In the genomic region with DNA sequence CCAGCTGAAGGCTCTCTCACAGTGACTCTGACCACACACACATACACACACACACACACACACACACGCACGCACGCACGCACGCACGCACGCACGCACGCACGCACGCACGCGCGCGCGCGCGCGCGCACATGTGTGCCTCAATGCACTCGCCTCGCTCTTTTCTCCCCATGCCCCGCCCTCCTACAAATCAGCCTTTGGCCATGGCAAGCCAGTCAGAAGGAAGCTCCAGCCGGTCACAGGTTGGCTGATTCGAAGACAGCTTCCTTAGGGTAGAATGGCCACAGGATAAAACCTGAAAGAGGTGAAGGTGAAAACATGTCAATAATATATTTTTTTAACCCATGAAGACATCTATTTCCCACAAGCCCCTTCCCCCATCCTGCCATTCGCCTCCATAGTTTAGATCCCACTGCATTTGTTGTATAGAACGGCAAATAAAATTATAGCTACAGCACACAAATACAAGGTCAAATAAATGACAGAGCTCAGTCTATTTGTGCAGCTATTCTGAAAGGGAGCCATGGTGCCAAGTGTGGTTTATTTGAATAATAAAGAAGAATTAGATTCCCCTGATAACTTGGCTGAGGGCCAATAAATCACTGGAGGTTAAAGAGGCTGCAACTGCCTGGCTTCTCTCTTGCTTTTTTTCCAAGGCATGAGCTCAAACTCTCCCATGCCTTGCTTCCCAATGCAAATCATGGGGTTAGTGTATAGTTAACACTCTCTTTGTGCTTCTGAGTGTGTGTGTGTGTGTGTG, we compare ENCODE assay signal across 11 mouse cellular contexts.
DNase-seq lines count a peak whose midpoint lies in the region; ATAC-seq lines count a peak whose summit lies in the region.
"Had no signal": no experiment of that assay in that cellular context is flagged by ENCODE, and none has a peak within 500 bp of the region (broad histone marks: within the 10 kb centered on the region; RNA-seq: fewer than 3 reads in every experiment).

No protein-coding gene starts in this region.

- H3K9ac ChIP-seq in kidney, embryonic 14.5 days (ENCODE audit: low read depth, low read length) = no peak overlapping the region
- H3K9ac ChIP-seq in liver, embryonic 12.5 days = no peak overlapping the region; the same call in 1 of the 2 replicates

- no peak for ATAC-seq in kidney, embryonic 14.5 days (ENCODE audit: low FRiP score, low TSS enrichment)
- ATAC-seq in liver, embryonic 12.5 days = no peak

- H3K4me2 ChIP-seq in kidney, embryonic 14.5 days (replicated peaks; ENCODE audit: low read depth, low read length) = no peak overlapping the region
- H3K4me2 ChIP-seq in liver, embryonic 12.5 days = no peak overlapping the region

- no peak overlapping the region for H3K27ac ChIP-seq in kidney, embryonic 14.5 days (ENCODE audit: low read depth, low read length)
- H3K27ac ChIP-seq in liver, embryonic 12.5 days = peak overlapping the region; percentile 93

- 69% methylated on average over 27 of the region's 27 CpGs for whole genome bisulfite sequencing in kidney, embryonic 14.5 days
- 73% methylated on average over 27 of the region's 27 CpGs for WGBS in liver, embryonic 12.5 days (ENCODE audit: insufficient replicate concordance)

- H3K36me3 ChIP-seq in kidney, embryonic 14.5 days (ENCODE audit: control insufficient read depth, insufficient read depth, low read length) = no peaks in the 10 kb centered on the region
- no peaks in the 10 kb centered on the region for H3K36me3 ChIP-seq in liver, embryonic 12.5 days

- DNase-seq in adrenal gland, postnatal 10 days = peak; percentile 5
- DNase-seq in adrenal gland, postnatal 4 days (ENCODE audit: low spot score in 2 of 2) = no peak
- peak; percentile 7 for DNase-seq in kidney, adult 9 months
- DNase-seq in NIH3T3 (ENCODE audit: low read depth) = peak; percentile 5
- DNase-seq in thymus, postnatal 14 days = no peak
- DNase-seq in urinary bladder, adult 2 months (ENCODE audit: low spot score) = no peak
- DNase-seq: cerebellum, adult 9-11 months; kidney, postnatal 4 days; lung, adult 2 months had no signal

- H3K4me1 ChIP-seq in kidney, embryonic 14.5 days (ENCODE audit: control insufficient read depth, insufficient read depth, low read length) = no peaks in the 10 kb centered on the region
- peaks cover 80% of the 10 kb centered on the region for H3K4me1 ChIP-seq in liver, embryonic 12.5 days

- no peaks in the 10 kb centered on the region for H3K27me3 ChIP-seq in kidney, embryonic 14.5 days (ENCODE audit: control insufficient read depth, insufficient read depth, low read length)
- no peaks in the 10 kb centered on the region for H3K27me3 ChIP-seq in liver, embryonic 12.5 days (replicated peaks)

- no peaks in the 10 kb centered on the region for H3K9me3 ChIP-seq in kidney, embryonic 14.5 days (ENCODE audit: control insufficient read depth, low read length)
- no peaks in the 10 kb centered on the region for H3K9me3 ChIP-seq in liver, embryonic 12.5 days (replicated peaks)

- H3K4me3 ChIP-seq in kidney, embryonic 14.5 days (ENCODE audit: low read length) = no peak overlapping the region
- H3K4me3 ChIP-seq in liver, embryonic 12.5 days = no peak overlapping the region

Comparison
In these comparisons a context has a peak if more than half of its experiments do, and no peak if none do; other contexts are left out.
1. DNase-seq: peak in adrenal gland, postnatal 10 days (single experiment), kidney, adult 9 months (single experiment) and NIH3T3 (single experiment); none in adrenal gland, postnatal 4 days (0 of 2), thymus, postnatal 14 days (single experiment) and urinary bladder, adult 2 months (single experiment).